Mouse (Mus musculus) CH12.LX (cell line): ENCODE results near the gene Churc1. TPM values are rescaled to one million over a fixed set of nuclear protein-coding genes. Genes with fewer than 3 reads are reported as not detected.

Experiments
- DNase-seq: peaks from one replicate; pipeline ENCODE4 v3.0.0-alpha.2; 2013; ENCODE audit errors: extremely low read depth
- H3K27ac ChIP-seq: 2 replicates; pipeline ENCODE4 v1.5.1; 2012; ENCODE audit warnings: low read depth, mild to moderate bottlenecking, control low read depth, moderate library complexity; ENCODE audit not compliant: insufficient read depth
- H3K27me3 ChIP-seq: replicated peaks from 2 replicates; pipeline ENCODE3; 2012; ENCODE audit warnings: inconsistent platforms
- H3K36me3 ChIP-seq, 2 experiments: replicated peaks in 1 of 2; 2 replicates each; pipeline versions ENCODE3 to v1.6.1; 2012; ENCODE audit warnings: inconsistent platforms in 1 of 2, low read length in 1 of 2, mild to moderate bottlenecking in 1 of 2, mixed read lengths in 1 of 2, moderate library complexity in 1 of 2; ENCODE audit not compliant: control insufficient read depth in 1 of 2, insufficient read depth in 1 of 2
- H3K4me1 ChIP-seq, 2 experiments: 2 replicates each; pipeline ENCODE4 v1.6.1; 2012; ENCODE audit warnings: inconsistent platforms in 1 of 2, moderate library complexity in 1 of 2; ENCODE audit not compliant: insufficient read depth in 2 of 2, control insufficient read depth in 1 of 2
- H3K4me2 ChIP-seq: 2 replicates; pipeline ENCODE4 v1.6.1; 2012; ENCODE audit warnings: low read depth, mild to moderate bottlenecking, control low read depth; ENCODE audit not compliant: poor library complexity, insufficient read depth, severe bottlenecking
- H3K4me3 ChIP-seq, 3 experiments: fragments of 150-350 bp in 1 of 3; sonication (generic) in 1 of 3; replicated peaks in 1 of 3; 2 replicates each; pipeline versions ENCODE3 to v1.5.1; 2011 to 2012; ENCODE audit warnings: low read depth in 2 of 3, low read length in 2 of 3, mild to moderate bottlenecking in 2 of 3, moderate library complexity in 2 of 3, control low read depth in 1 of 3, improper control_type of control experiment in 1 of 3, inconsistent platforms in 1 of 3, mixed read lengths in 1 of 3; ENCODE audit not compliant: poor library complexity in 1 of 3
- H3K79me2 ChIP-seq: replicated peaks from 2 replicates; pipeline ENCODE4 v1.6.1; 2012; ENCODE audit warnings: mild to moderate bottlenecking, moderate library complexity; ENCODE audit not compliant: control insufficient read depth, poor library complexity, insufficient read depth, severe bottlenecking; ENCODE audit errors: extremely low read depth
- H3K9ac ChIP-seq: 2 replicates; pipeline ENCODE4 v1.6.1; 2012; ENCODE audit warnings: low read depth, mild to moderate bottlenecking, control low read depth, moderate library complexity; ENCODE audit not compliant: insufficient read depth
- H3K9me3 ChIP-seq: replicated peaks from 2 replicates; pipeline ENCODE3; 2012; ENCODE audit warnings: low read length, inconsistent platforms, mixed read lengths
- CTCF ChIP-seq, 2 experiments: IDR thresholded peaks in 1 of 2; conservative IDR thresholded peaks in 1 of 2; 2 replicates each; pipeline ENCODE4 v1.5.1; 2011 to 2012; ENCODE audit warnings: low read depth in 2 of 2, low read length in 2 of 2, improper control_type of control experiment in 1 of 2, inconsistent platforms in 1 of 2, mild to moderate bottlenecking in 1 of 2, moderate library complexity in 1 of 2
- ELF1 ChIP-seq: IDR thresholded peaks from 2 replicates; pipeline ENCODE4 v1.6.1; 2014; ENCODE audit warnings: low read depth, mild to moderate bottlenecking, inconsistent platforms, low read length, improper control_type of control experiment
- HCFC1 ChIP-seq: IDR thresholded peaks from 2 replicates; pipeline ENCODE4 v1.6.1; 2012; ENCODE audit warnings: low read depth, mild to moderate bottlenecking, inconsistent platforms, low read length, improper control_type of control experiment
- IRF4 ChIP-seq: IDR thresholded peaks from 2 replicates; pipeline ENCODE4 v1.6.1; 2014; ENCODE audit warnings: low read depth, mild to moderate bottlenecking, inconsistent platforms, low read length, improper control_type of control experiment
- JUN ChIP-seq: IDR thresholded peaks from 2 replicates; pipeline ENCODE4 v1.6.1; 2011; ENCODE audit warnings: low read depth, mild to moderate bottlenecking, low read length, improper control_type of control experiment, moderate library complexity; ENCODE audit not compliant: insufficient read depth
- KAT2A ChIP-seq: IDR thresholded peaks from 2 replicates; pipeline ENCODE4 v1.6.1; 2012; ENCODE audit warnings: low read length, improper control_type of control experiment, inconsistent platforms; ENCODE audit not compliant: insufficient replicate concordance
- MAFK ChIP-seq: IDR thresholded peaks from 2 replicates; pipeline ENCODE4 v1.6.1; 2011; ENCODE audit warnings: low read length, improper control_type of control experiment; ENCODE audit not compliant: insufficient replicate concordance
- MXI1 ChIP-seq: IDR thresholded peaks from 2 replicates; pipeline ENCODE4 v1.6.1; 2011; ENCODE audit warnings: mild to moderate bottlenecking, low read depth, low read length, improper control_type of control experiment
- NELFE ChIP-seq: IDR thresholded peaks from 2 replicates; pipeline ENCODE4 v1.6.1; 2011; ENCODE audit warnings: low read depth, low read length, improper control_type of control experiment
- PAX5 ChIP-seq: IDR thresholded peaks from 2 replicates; pipeline ENCODE4 v1.6.1; 2012; ENCODE audit warnings: low read length, inconsistent platforms, mixed read lengths
- RAD21 ChIP-seq: IDR thresholded peaks from 2 replicates; pipeline ENCODE4 v1.6.1; 2011; ENCODE audit warnings: low read depth, mild to moderate bottlenecking, low read length, improper control_type of control experiment, moderate library complexity
- RCOR1 ChIP-seq: conservative IDR thresholded peaks from 2 replicates; pipeline ENCODE4 v1.6.1; 2012; ENCODE audit warnings: low read depth, mild to moderate bottlenecking, inconsistent platforms, low read length, improper control_type of control experiment
- SMC3 ChIP-seq: IDR thresholded peaks from 2 replicates; pipeline ENCODE4 v1.6.1; 2011; ENCODE audit warnings: low read depth, low read length, improper control_type of control experiment
- TCF12 ChIP-seq: IDR thresholded peaks from 2 replicates; pipeline ENCODE4 v1.6.1; 2014; ENCODE audit warnings: low read depth, mild to moderate bottlenecking, inconsistent platforms, low read length, improper control_type of control experiment
- ZKSCAN1 ChIP-seq: IDR thresholded peaks from 2 replicates; pipeline ENCODE4 v1.6.1; 2012; ENCODE audit warnings: low read depth, inconsistent platforms, low read length, improper control_type of control experiment, borderline replicate concordance
- ZNF384 ChIP-seq: IDR thresholded peaks from 2 replicates; pipeline ENCODE4 v1.6.1; 2012; ENCODE audit warnings: low read depth, low read length, improper control_type of control experiment, inconsistent platforms
- dilution Hi-C: fragments of 300-500 bp; cut with MboI; formaldehyde crosslinking; loops from 2 replicates; pipeline ENCODE4 v1.14.3; 2020; ENCODE audit warnings: low sequenced_read_pairs; ENCODE audit not compliant: extremely low pct_unique_long_range_greater_than_20kb, extremely low pct_ligation_motif_present
- in situ Hi-C: fragments of 300-500 bp; cut with MboI; formaldehyde crosslinking; loops from 3 replicates; pipeline ENCODE4 v1.14.3; 2019; ENCODE audit warnings: low sequenced_read_pairs, low pct_ligation_motif_present, low pct_unique_long_range_greater_than_20kb, mixed read lengths
- polyA plus RNA-seq: library from polyadenylated mRNA; unstranded; fragments of >175 nt; gene quantifications from 2 replicates; pipeline ENCODE4 v1.2.1, GENCODE M21; 2012; ENCODE audit warnings: low read depth; ENCODE audit not compliant: insufficient read length
- total RNA-seq, 2 experiments: library from RNA; depleted of rRNA; stranded (reverse); fragments of 300-350 nt in 1 of 2; fragments of >200 nt in 1 of 2; gene quantifications; 2 replicates each; pipeline ENCODE4 v1.2.3; 2012 to 2014

Gene Churc1
- total and polyA plus RNA-seq, 3 experiments, result 48.9 to 160 (median 87.1) TPM

DNA sequence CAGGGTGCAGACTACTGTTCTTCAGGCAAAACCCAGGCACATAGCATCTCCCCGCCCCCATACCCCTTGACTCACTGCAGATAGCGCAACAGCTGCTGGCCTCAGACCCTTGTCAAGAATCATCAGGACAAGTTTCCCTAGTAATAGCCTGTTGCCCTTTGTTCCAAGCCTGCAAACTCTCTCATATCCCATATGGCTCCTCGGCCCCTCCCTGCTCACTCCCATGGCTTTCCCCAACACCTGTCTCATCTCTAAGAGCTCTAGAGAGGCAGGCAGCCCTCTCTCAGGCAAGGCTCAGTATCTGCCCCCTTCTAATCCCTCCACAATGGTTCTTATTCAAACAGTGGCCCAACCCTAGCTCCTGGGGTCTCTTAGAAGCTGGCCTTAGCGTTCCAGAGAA, 55.3 kb downstream of the Churc1 start:
- Histone ChIP-seq H3K36me3 (no peaks in the 10 kb centered on the region), H3K4me3 (no peak overlapping the region)
- TF ChIP-seq ZKSCAN1 (no peak), KAT2A (no peak)
- TF ChIP-seq, all 38 proteins: peak for 0
- no peak overlapping the region for H3K27ac ChIP-seq
- H3K27me3 ChIP-seq, result peaks cover 69% of the 10 kb centered on the region
- dilution Hi-C loops, result no loop called here
- no peak overlapping the region for H3K9ac ChIP-seq
- H3K9me3 ChIP-seq, result no peaks in the 10 kb centered on the region
- H3K79me2 ChIP-seq, result no peaks in the 10 kb centered on the region
- H3K4me2 ChIP-seq, result no peak overlapping the region
- DNase-seq, result no peak
- in situ Hi-C loops, result no loop called here
- H3K4me1 ChIP-seq, result peaks cover 2 to 4% of the 10 kb centered on the region in 2 experiments; a peak in 1 of 4 replicates

DNA sequence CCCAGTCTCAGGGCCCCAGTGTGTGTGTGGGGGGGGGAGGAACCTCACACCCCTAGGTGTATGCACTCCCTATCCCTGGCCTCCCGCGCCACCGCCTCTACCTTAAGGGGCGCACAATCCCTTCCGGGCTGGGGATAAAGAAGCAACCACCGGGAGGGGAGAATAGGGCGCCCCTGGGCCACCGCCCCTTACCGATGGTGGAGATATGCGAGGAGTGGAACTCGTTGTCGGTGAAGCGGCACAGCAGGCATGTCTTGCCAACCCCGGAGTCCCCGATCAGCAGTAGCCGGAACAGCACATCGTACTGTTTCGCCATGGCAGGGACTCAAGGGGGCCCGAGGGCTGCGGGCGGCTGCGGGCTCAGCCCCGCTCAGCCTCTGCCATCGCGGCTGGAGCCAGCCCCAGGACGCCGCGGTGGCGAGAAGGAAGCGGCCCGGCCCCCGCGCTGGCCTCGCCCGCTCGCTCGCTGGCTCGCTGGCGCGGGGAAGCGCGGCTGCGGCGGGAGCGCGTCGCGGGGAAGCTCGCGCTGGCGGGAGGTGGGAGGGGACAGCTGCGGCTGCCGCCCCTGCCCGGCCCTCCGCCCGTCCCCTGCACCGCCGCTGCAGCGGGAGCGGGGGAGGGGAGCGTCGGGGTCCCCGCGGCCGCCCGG, 56.8 kb downstream of the Churc1 start:
- Histone ChIP-seq H3K9ac (no peak overlapping the region; the same call in 1 of the 2 replicates), H3K4me3 (peak overlapping the region in 1 of 3 experiments; percentile 38), H3K27me3 (peaks cover 65% of the 10 kb centered on the region), H3K4me2 (peak overlapping the region; percentile 63), H3K36me3 (no peaks in the 10 kb centered on the region), H3K4me1 (peaks cover 2 to 4% of the 10 kb centered on the region in 2 experiments; a peak in 1 of 4 replicates), H3K9me3 (no peaks in the 10 kb centered on the region), H3K79me2 (no peaks in the 10 kb centered on the region), H3K27ac (no peak overlapping the region)
- DNase-seq, result no peak
- dilution Hi-C loops, result no loop called here
- in situ Hi-C loops, result no loop called here
- TF ChIP-seq KAT2A, result no peak
- TF ChIP-seq CTCF (conservative IDR thresholded peaks at IDR 0.05 in 1 of 2, IDR thresholded peaks at IDR 0.05 in 1 of 2; ENCODE audit: low read depth in 2 of 2, low read length in 2 of 2), result no peak
- no peak for TF ChIP-seq PAX5
- TF ChIP-seq ZNF384, result no peak

DNA sequence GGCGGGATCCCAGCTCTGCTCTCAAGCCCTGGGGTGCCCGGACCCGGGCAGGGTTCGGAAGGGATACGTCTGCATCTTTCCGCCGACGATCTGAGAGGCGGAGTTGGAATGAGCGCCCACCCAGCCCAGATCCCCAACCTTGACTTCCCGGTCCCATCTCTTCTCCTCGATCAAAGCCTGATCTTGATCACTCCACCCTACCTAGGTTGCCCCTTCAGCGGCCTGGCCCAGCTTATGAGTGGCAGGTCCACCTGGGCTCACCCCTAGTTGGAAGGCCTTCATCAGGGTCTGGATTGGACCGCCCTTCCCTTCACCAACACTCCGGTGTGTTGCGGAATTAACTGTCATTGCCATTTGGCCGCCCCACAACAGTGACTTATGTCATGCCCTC, 57.3 kb downstream of the Churc1 start, which contains the start of gene Rab15:
Gene Rab15 (minus strand): TSS at position 258 of the 391 bp plus-strand sequence.
- Histone ChIP-seq H3K27ac (no peak within 1 kb of the TSS), H3K9ac (no peak within 1 kb of the TSS; the same call in 1 of the 2 replicates), H3K4me1 (peaks cover 2 to 4% of the 10 kb centered on the region in 2 experiments; a peak in 1 of 4 replicates), H3K79me2 (no peaks in the 10 kb centered on the region), H3K36me3 (no peaks in the 10 kb centered on the region), H3K4me2 (peak within 1 kb of the TSS; percentile 63), H3K27me3 (peaks cover 67% of the 10 kb centered on the region), H3K9me3 (no peaks in the 10 kb centered on the region), H3K4me3 (peak within 1 kb of the TSS in 1 of 3 experiments; percentile 38)
- in situ Hi-C loops, result no loop called here
- DNase-seq, result no peak
- dilution Hi-C loops, result no loop called here
- no peak for TF ChIP-seq SMC3
- no peak for TF ChIP-seq JUN
- no peak for TF ChIP-seq MAFK
- TF ChIP-seq HCFC1, result no peak
- TF ChIP-seq RAD21, result no peak
- TF ChIP-seq TCF12, result no peak
- no peak for TF ChIP-seq MXI1
- no peak for TF ChIP-seq NELFE
- no peak for TF ChIP-seq IRF4
- TF ChIP-seq RCOR1, result no peak
- no peak for TF ChIP-seq ZNF384
- TF ChIP-seq ELF1, result no peak
